ENCODE assay signal across 29 mouse cellular contexts in the genomic region with DNA sequence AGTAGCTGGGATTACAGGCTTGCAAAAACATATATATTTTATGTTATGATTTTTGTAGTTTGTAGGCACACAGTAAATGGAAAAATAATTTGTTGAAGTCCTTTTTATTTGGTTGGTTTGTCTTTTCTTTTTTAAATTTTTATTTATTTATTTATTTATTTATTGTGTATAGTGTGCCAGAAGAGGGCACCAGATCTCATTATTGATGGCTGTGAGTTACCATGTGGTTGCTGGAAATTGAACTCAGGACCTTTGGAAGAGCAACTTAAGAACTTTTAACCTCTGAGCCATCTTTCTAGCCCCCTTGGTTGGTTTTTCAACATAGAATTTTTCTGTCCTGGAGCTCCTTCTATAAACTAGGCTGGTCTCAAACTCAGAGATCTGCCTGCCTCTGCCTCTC. TPM values are rescaled to one million over a fixed set of nuclear protein-coding genes. Genes with fewer than 3 reads are reported as not detected.
DNase-seq lines count a peak whose midpoint lies in the region; ATAC-seq and TF ChIP-seq lines count a peak whose summit lies in the region.
"Had no signal": no experiment of that assay in that cellular context is flagged by ENCODE, and none has a peak within 500 bp of the region (broad histone marks: within the 10 kb centered on the region; RNA-seq: fewer than 3 reads in every experiment).

No protein-coding gene starts in this region.

- no peak for DNase-seq in layer of hippocampus, adult 2 months (ENCODE audit: low spot score in 2 of 2)
- no peak for DNase-seq in layer of hippocampus, postnatal 10 days (ENCODE audit: low spot score in 2 of 2)
- peak; percentile 34 for DNase-seq in 3T3-L1 (ENCODE audit: low read depth, low spot score)
- peak; percentile 48 for DNase-seq in 416B (ENCODE audit: low read depth)
- no peak for DNase-seq in Patski (ENCODE audit: low read depth, low spot score)
- DNase-seq in spleen, postnatal 10 days (ENCODE audit: low spot score in 2 of 2), result no peak
- DNase-seq in frontal cortex, postnatal 25 days (ENCODE audit: low spot score in 2 of 2), result no peak
- DNase-seq: adrenal gland, postnatal 25 days; cerebellum, adult 11-12 months; cerebellum, postnatal 25 days; embryo, embryonic 11 days; heart, adult 11 months; kidney, adult 11 months; kidney, postnatal 14 days; thymus, postnatal 25 days had no signal

- in situ Hi-C loops in Patski (cut with MboI; ENCODE audit: low pct_unique_long_range_greater_than_20kb), result no loop called here

- H3K27me3 ChIP-seq in Patski, result no peaks in the 10 kb centered on the region
- H3K27me3 ChIP-seq: embryonic facial prominence, embryonic 15.5 days; heart, embryonic 13.5 days; hindbrain, embryonic 15.5 days; midbrain, embryonic 13.5 days; neural tube, embryonic 15.5 days had no signal

- H3K27ac ChIP-seq in layer of hippocampus, adult 2 months, result no peak overlapping the region
- H3K27ac ChIP-seq: embryonic facial prominence, embryonic 15.5 days; heart, embryonic 13.5 days; hindbrain, embryonic 15.5 days; midbrain, embryonic 13.5 days; neural tube, embryonic 15.5 days had no signal

- POLR2A ChIA-PET in Patski (lab: Charles Lee), result no interaction called here

- no peak overlapping the region for H3K4me3 ChIP-seq in layer of hippocampus, adult 2 months
- H3K4me3 ChIP-seq: embryonic facial prominence, embryonic 15.5 days; heart, embryonic 13.5 days; hindbrain, embryonic 15.5 days; midbrain, embryonic 13.5 days; neural tube, embryonic 15.5 days had no signal

- no peak for ATAC-seq in Patski
- ATAC-seq: midbrain, embryonic 13.5 days had no signal

- CTCF ChIA-PET in Patski (lab: Charles Lee), result interaction anchor here (1.1 to 2.6 kb wide), 4 partner anchors 38 to 129 kb away, joined by 3 to 6 read pairs (median 4); a partner anchor contains a TSS

- TF ChIP-seq CTCF in layer of hippocampus, adult 2 months (conservative IDR thresholded peaks at IDR 0.05), result peak; percentile 60
- peak; percentile 30 for TF ChIP-seq CTCF in Patski (IDR thresholded peaks at IDR 0.05)

RNA-seq across cellular contexts. Expression of a gene that starts 1.7 kb away (rescaled TPM):
- 10 to 100 TPM; 15.0 to 16.1 TPM for total RNA-seq in layer of hippocampus, adult 2 months (2021)
- total RNA-seq in layer of hippocampus, postnatal 10 days (2021), result 10 to 100 TPM; 14.2 to 16.6 TPM
- polyA plus RNA-seq in Patski (2021), result 13.2 TPM

RNA-seq across cellular contexts. Expression of a gene that starts 2.3 kb away (rescaled TPM):
- 10 to 100 TPM; 73.4 to 78.8 TPM for total RNA-seq in layer of hippocampus, adult 2 months (2021)
- 10 to 100 TPM; 80.1 to 86.1 TPM for total RNA-seq in layer of hippocampus, postnatal 10 days (2021)
- 118 TPM for polyA plus RNA-seq in Patski (2021)

RNA-seq across cellular contexts. Expression of a gene that starts 4.2 kb away (rescaled TPM):
- 10 to 100 TPM; 17.1 to 21.6 TPM for total RNA-seq in layer of hippocampus, adult 2 months (2021)
- total RNA-seq in layer of hippocampus, postnatal 10 days (2021), result 10 to 100 TPM; 21.2 to 23.2 TPM
- polyA plus RNA-seq in Patski (2021), result 39.8 TPM

RNA-seq across cellular contexts. Expression of a gene that starts 55.7 kb away (rescaled TPM):
- total RNA-seq in layer of hippocampus, adult 2 months (2021), result not detected
- not detected for total RNA-seq in layer of hippocampus, postnatal 10 days (2021)
- polyA plus RNA-seq in Patski (2021), result not detected
- total RNA-seq: adrenal gland, postnatal 25 days; gastrocnemius, adult 8-10 months; heart, postnatal 25 days; layer of hippocampus, adult 8-10 months; left cerebral cortex, adult 8-10 months; megakaryocyte, adult 5-6 weeks had no signal
- polyA plus RNA-seq: embryonic facial prominence, embryonic 15.5 days; heart, embryonic 13.5 days; hindbrain, embryonic 15.5 days; limb, embryonic 11.5 days; liver, embryonic 11.5 days; lung, embryonic 16.5 days; midbrain, embryonic 13.5 days; myocyte; neural tube, embryonic 15.5 days had no signal

RNA-seq across cellular contexts. Expression of a gene that starts 57.6 kb away (rescaled TPM):
- 10 to 100 TPM; 89.6 to 92.2 TPM for total RNA-seq in layer of hippocampus, adult 2 months (2021)
- total RNA-seq in layer of hippocampus, postnatal 10 days (2021), result 10 to 100 TPM; 41.0 to 47.6 TPM
- 0.06 TPM for polyA plus RNA-seq in Patski (2021)
- total RNA-seq: adrenal gland, postnatal 25 days; heart, postnatal 25 days; megakaryocyte, adult 5-6 weeks had no signal
- polyA plus RNA-seq: limb, embryonic 11.5 days had no signal

Comparison
In these comparisons a context has a peak if more than half of its experiments do, and no peak if none do; other contexts are left out.
1. DNase-seq: peak in 3T3-L1 (single experiment) and 416B (single experiment); none in layer of hippocampus, adult 2 months (0 of 2), layer of hippocampus, postnatal 10 days (0 of 2), Patski (single experiment), spleen, postnatal 10 days (0 of 2) and frontal cortex, postnatal 25 days (0 of 2).